Mouse (Mus musculus): ENCODE data around the gene Smarcd1. TPM values are rescaled to one million over a fixed set of nuclear protein-coding genes. Genes with fewer than 3 reads are reported as not detected.
A peak's percentile ranks its signal among the peaks of the same experiment; 100 is the strongest.

Smarcd1 gene
- polyA plus RNA-seq, 1 experiment: 18.9 TPM

DNA sequence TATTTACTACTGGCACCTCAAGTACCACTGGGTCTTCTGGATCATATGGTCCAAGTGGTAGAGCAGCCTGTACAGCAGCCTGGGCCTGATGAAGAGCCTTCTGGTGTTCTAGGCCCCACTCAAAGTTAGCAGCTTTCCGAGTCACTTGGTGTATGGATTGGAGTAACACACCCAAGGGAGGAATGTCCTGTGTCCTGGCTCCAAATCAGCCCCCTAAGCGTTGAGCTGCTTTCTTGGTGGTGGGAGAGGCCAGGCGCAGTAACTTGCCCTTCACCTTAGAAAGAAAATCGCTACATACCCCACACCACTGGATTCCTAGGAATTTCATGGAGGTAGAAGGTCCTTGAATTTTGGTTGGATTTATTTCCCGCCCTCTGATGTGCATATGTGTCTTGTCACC, 17.8 kb upstream of the Smarcd1 start:
- H3K36me3 ChIP-seq (ENCODE audit: control insufficient read depth, insufficient read depth): no peaks in the 10 kb centered on the region
- H3K27me3 ChIP-seq (ENCODE audit: control insufficient read depth, insufficient read depth, insufficient read length): peaks cover 16% of the 10 kb centered on the region
- no peak overlapping the region for H3ac ChIP-seq (ENCODE audit: control insufficient read depth, insufficient read length)
- H3K4me2 ChIP-seq (ENCODE audit: low read depth): no peak overlapping the region
- no peak overlapping the region for H3K4me3 ChIP-seq
- no peaks in the 10 kb centered on the region for H3K79me2 ChIP-seq (ENCODE audit: control insufficient read depth, insufficient read depth)
- no peak for TF ChIP-seq MAX (IDR thresholded peaks at IDR 0.05; ENCODE audit: low read depth)
- TF ChIP-seq POLR2A (IDR thresholded peaks at IDR 0.05; ENCODE audit: insufficient read length, low read depth): no peak
- no peak for TF ChIP-seq REST (IDR thresholded peaks at IDR 0.05; ENCODE audit: insufficient read depth, insufficient read length)
- TF ChIP-seq POLR2AphosphoS2 (IDR thresholded peaks at IDR 0.05; ENCODE audit: insufficient read length, low read depth): no peak
- no peak for TF ChIP-seq SRF (IDR thresholded peaks at IDR 0.05; ENCODE audit: control insufficient read depth, insufficient read length, low read depth)
- no peak for TF ChIP-seq USF1 (IDR thresholded peaks at IDR 0.05; ENCODE audit: low read depth)
- TF ChIP-seq CEBPB (IDR thresholded peaks at IDR 0.05; ENCODE audit: insufficient read depth, poor library complexity, severe bottlenecking): no peak
- no peak for TF ChIP-seq E2F4 (IDR thresholded peaks at IDR 0.05; ENCODE audit: insufficient read depth)
- no peak for TF ChIP-seq MYOD1 (IDR thresholded peaks at IDR 0.05; ENCODE audit: control insufficient read depth in 1 of 3, insufficient read length in 2 of 3, low read depth in 2 of 3)
- no peak for TF ChIP-seq MYOG (IDR thresholded peaks at IDR 0.05; ENCODE audit: control insufficient read depth in 1 of 3, insufficient read depth in 1 of 3, insufficient read length in 2 of 3, low read depth in 2 of 3)
- no peak for TF ChIP-seq TCF12 (IDR thresholded peaks at IDR 0.05; ENCODE audit: insufficient read depth, poor library complexity, severe bottlenecking)
- TF ChIP-seq TCF3 (IDR thresholded peaks at IDR 0.05; ENCODE audit: insufficient read length, low read depth): no peak

DNA sequence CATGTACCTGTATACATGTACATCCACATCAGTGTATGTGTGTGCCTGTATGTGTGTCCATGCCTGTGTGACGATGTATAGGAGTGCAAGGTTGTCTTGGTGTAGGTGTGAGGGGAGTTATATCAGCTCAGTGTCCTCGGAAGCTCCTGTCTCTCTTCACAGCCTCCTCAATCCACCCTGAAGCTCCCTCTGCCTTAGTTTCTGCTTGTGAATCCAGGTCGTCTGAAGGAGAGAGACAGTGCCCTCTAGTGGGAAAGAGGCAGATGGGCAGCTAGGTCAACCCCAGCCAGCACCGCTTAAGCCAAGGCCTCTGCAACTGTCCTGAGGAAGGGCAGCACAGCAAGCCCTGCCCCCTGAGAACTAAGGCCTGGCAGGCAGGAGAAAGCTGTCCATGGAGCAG, 13.2 kb upstream of the Smarcd1 start:
- Histone ChIP-seq H3K4me3 (no peak overlapping the region), H3K27me3 (ENCODE audit: control insufficient read depth, insufficient read depth, insufficient read length) (peaks cover 36% of the 10 kb centered on the region), H3ac (ENCODE audit: control insufficient read depth, insufficient read length) (no peak overlapping the region), H3K4me2 (ENCODE audit: low read depth) (no peak overlapping the region), H3K36me3 (ENCODE audit: control insufficient read depth, insufficient read depth) (no peaks in the 10 kb centered on the region), H3K79me2 (ENCODE audit: control insufficient read depth, insufficient read depth) (no peaks in the 10 kb centered on the region)
- TF ChIP-seq POLR2A (IDR thresholded peaks at IDR 0.05; ENCODE audit: insufficient read length, low read depth) (no peak), TCF12 (IDR thresholded peaks at IDR 0.05; ENCODE audit: insufficient read depth, poor library complexity, severe bottlenecking) (no peak), MAX (IDR thresholded peaks at IDR 0.05; ENCODE audit: low read depth) (no peak), SRF (IDR thresholded peaks at IDR 0.05; ENCODE audit: control insufficient read depth, insufficient read length, low read depth) (no peak), POLR2AphosphoS2 (IDR thresholded peaks at IDR 0.05; ENCODE audit: insufficient read length, low read depth) (no peak), USF1 (IDR thresholded peaks at IDR 0.05; ENCODE audit: low read depth) (no peak), MYOD1 (IDR thresholded peaks at IDR 0.05; ENCODE audit: control insufficient read depth in 1 of 3, insufficient read length in 2 of 3, low read depth in 2 of 3) (no peak), TCF3 (IDR thresholded peaks at IDR 0.05; ENCODE audit: insufficient read length, low read depth) (no peak), CEBPB (IDR thresholded peaks at IDR 0.05; ENCODE audit: insufficient read depth, poor library complexity, severe bottlenecking) (no peak), REST (IDR thresholded peaks at IDR 0.05; ENCODE audit: insufficient read depth, insufficient read length) (no peak), E2F4 (IDR thresholded peaks at IDR 0.05; ENCODE audit: insufficient read depth) (no peak), MYOG (IDR thresholded peaks at IDR 0.05; ENCODE audit: control insufficient read depth in 1 of 3, insufficient read depth in 1 of 3, insufficient read length in 2 of 3, low read depth in 2 of 3) (no peak)

GRCm38 (mm10) chr15:99690924-99691323, 11.0 kb upstream of the Smarcd1 start:
- Histone ChIP-seq H3K36me3 (ENCODE audit: control insufficient read depth, insufficient read depth) (no peaks in the 10 kb centered on the region), H3K4me2 (ENCODE audit: low read depth) (no peak overlapping the region), H3K79me2 (ENCODE audit: control insufficient read depth, insufficient read depth) (no peaks in the 10 kb centered on the region), H3ac (ENCODE audit: control insufficient read depth, insufficient read length) (no peak overlapping the region), H3K27me3 (ENCODE audit: control insufficient read depth, insufficient read depth, insufficient read length) (peaks cover 58% of the 10 kb centered on the region), H3K4me3 (no peak overlapping the region)
- no peak for TF ChIP-seq CEBPB (IDR thresholded peaks at IDR 0.05; ENCODE audit: insufficient read depth, poor library complexity, severe bottlenecking)
- no peak for TF ChIP-seq MAX (IDR thresholded peaks at IDR 0.05; ENCODE audit: low read depth)
- TF ChIP-seq MYOG (IDR thresholded peaks at IDR 0.05; ENCODE audit: control insufficient read depth in 1 of 3, insufficient read depth in 1 of 3, insufficient read length in 2 of 3, low read depth in 2 of 3): no peak
- no peak for TF ChIP-seq USF1 (IDR thresholded peaks at IDR 0.05; ENCODE audit: low read depth)
- TF ChIP-seq TCF3 (IDR thresholded peaks at IDR 0.05; ENCODE audit: insufficient read length, low read depth): no peak
- no peak for TF ChIP-seq MYOD1 (IDR thresholded peaks at IDR 0.05; ENCODE audit: control insufficient read depth in 1 of 3, insufficient read length in 2 of 3, low read depth in 2 of 3)

GRCm38 (mm10) chr15:99691976-99692375, 10.0 kb upstream of the Smarcd1 start:
- no peaks in the 10 kb centered on the region for H3K36me3 ChIP-seq (ENCODE audit: control insufficient read depth, insufficient read depth)
- H3K4me3 ChIP-seq: no peak overlapping the region
- no peaks in the 10 kb centered on the region for H3K79me2 ChIP-seq (ENCODE audit: control insufficient read depth, insufficient read depth)
- no peak overlapping the region for H3ac ChIP-seq (ENCODE audit: control insufficient read depth, insufficient read length)
- peaks cover 58% of the 10 kb centered on the region for H3K27me3 ChIP-seq (ENCODE audit: control insufficient read depth, insufficient read depth, insufficient read length)
- TF ChIP-seq MYOG (IDR thresholded peaks at IDR 0.05; ENCODE audit: control insufficient read depth in 1 of 3, insufficient read depth in 1 of 3, insufficient read length in 2 of 3, low read depth in 2 of 3): no peak
- H3K4me2 ChIP-seq (ENCODE audit: low read depth): no peak overlapping the region

GRCm38 (mm10) chr15:99697309-99697708, 4.6 kb upstream of the Smarcd1 start:
- peak; percentile 98 for TF ChIP-seq REST (IDR thresholded peaks at IDR 0.05; ENCODE audit: insufficient read depth, insufficient read length)
- TF ChIP-seq E2F4 (IDR thresholded peaks at IDR 0.05; ENCODE audit: insufficient read depth): no peak
- H3ac ChIP-seq (ENCODE audit: control insufficient read depth, insufficient read length): no peak overlapping the region
- no peaks in the 10 kb centered on the region for H3K36me3 ChIP-seq (ENCODE audit: control insufficient read depth, insufficient read depth)
- peaks cover 52% of the 10 kb centered on the region for H3K27me3 ChIP-seq (ENCODE audit: control insufficient read depth, insufficient read depth, insufficient read length)
- peaks cover 8% of the 10 kb centered on the region for H3K79me2 ChIP-seq (ENCODE audit: control insufficient read depth, insufficient read depth)
- no peak overlapping the region for H3K4me2 ChIP-seq (ENCODE audit: low read depth)
- H3K4me3 ChIP-seq: no peak overlapping the region
